Mouse (Mus musculus): Measurements from ENCODE around the gene Psmb11.

GRCm38 (mm10) chr14:54607226-54607625 is 14.0 kb upstream of the Psmb11 start:
- no peak for TF ChIP-seq POLR2A (IDR thresholded peaks at IDR 0.05; ENCODE audit: low read depth, low read length)
- no peak for TF ChIP-seq CTCF (IDR thresholded peaks at IDR 0.05; ENCODE audit: extremely low read depth, insufficient read depth, insufficient read length, insufficient replicate concordance)
